Mouse (Mus musculus) heart, adult 2 months (tissue): ENCODE measurements at regions not wholly inside any gene's neighbourhood (a gene's known extent, or its start where the extent isn't known, plus 50 kb on each side); places are given as distances from the start of the nearest gene placed in this dataset.
A peak's percentile ranks its signal among the peaks of the same experiment; 100 is the strongest.

Experiments used
- CTCF ChIP-seq: fragments of 200-600 bp; IDR thresholded peaks from 2 replicates; pipeline ENCODE4 v1.8.1; 2022; ENCODE audit warnings: antibody characterized with exemption, mild to moderate bottlenecking, moderate library complexity
- EP300 ChIP-seq: fragments of 200-500 bp; IDR thresholded peaks from 2 replicates; pipeline ENCODE4 v1.6.1; 2011; ENCODE audit warnings: low read depth, low read length, control low read depth; ENCODE audit not compliant: insufficient read depth
- POLR2A ChIP-seq: fragments of 200-500 bp; IDR thresholded peaks from 2 replicates; pipeline ENCODE4 v1.6.1; 2011; ENCODE audit warnings: mild to moderate bottlenecking, low read depth, low read length, control low read depth; ENCODE audit not compliant: insufficient read depth

DNA sequence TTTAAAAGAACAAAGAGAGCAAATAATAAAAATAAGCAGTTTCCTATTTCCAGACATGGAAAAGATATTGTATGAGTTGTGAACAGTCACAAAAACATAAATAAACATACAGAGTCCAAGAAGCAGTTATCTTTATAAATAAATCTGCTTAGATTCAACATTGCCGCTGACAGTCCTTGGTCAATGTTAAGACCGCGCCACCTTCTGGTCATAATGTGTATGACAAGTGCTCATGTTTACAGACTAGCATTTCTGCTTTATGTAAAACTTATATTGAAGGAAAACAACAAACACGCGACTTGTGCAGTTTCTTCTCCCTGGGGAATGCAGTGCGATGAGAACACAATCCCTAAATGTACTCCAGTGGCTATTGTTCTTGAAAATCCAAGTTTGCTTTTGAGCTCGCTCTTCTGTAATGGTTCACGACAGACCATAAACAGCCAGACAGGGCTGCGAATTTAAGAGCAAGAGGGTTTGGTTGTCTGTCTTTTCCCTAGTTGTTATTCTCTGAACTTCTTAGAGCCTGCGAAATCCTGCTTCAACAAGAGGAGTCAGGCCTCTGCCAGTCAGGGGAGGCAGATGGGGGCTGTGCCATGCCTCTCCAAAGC, 291.6 kb upstream of the Rnf219 start:
- peak; percentile 86 for TF ChIP-seq CTCF
- no peak for TF ChIP-seq EP300
- TF ChIP-seq POLR2A, result no peak
